Mouse (Mus musculus) testis, adult 2 months (tissue): ENCODE measurements around the gene Naglu.

Experiments
- CTCF ChIP-seq: fragments of 200-500 bp; IDR thresholded peaks from 2 replicates; pipeline ENCODE4 v1.5.1; 2012; ENCODE audit warnings: low read depth, mild to moderate bottlenecking, inconsistent platforms, low read length, moderate library complexity; ENCODE audit not compliant: control insufficient read depth, insufficient read depth, insufficient replicate concordance
- POLR2A ChIP-seq: fragments of 200-500 bp; IDR thresholded peaks from 2 replicates; pipeline ENCODE4 v1.6.1; 2012; ENCODE audit warnings: low read depth, mild to moderate bottlenecking, inconsistent platforms, low read length, moderate library complexity; ENCODE audit not compliant: control insufficient read depth

DNA sequence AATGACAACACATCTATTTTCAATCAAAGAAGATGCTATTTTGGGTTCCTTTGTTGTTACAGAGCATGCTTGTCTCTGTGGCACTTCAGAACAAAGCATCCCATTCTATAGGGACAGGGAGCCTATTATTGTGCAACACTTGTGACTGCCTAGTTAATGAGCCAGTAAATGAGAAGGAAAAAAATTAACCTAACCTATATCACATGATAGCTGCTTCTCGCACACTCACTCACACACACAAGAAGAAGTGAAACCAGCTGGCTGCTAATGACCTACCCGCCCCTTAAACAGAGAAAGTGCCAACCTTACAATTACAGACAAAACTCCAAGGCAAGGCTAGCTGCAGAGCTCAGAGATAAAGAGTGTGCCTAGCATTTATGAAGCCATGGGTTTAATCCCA is 45.8 kb downstream of the Naglu start:
- TF ChIP-seq POLR2A (no peak), CTCF (no peak)
